Mouse (Mus musculus): ENCODE results near the gene Mast3. TPM values are rescaled to one million over a fixed set of nuclear protein-coding genes. Genes with fewer than 3 reads are reported as not detected.

Gene Mast3
- polyA plus RNA-seq, 1 experiment from 2014 or later: 9.8 TPM

DNA sequence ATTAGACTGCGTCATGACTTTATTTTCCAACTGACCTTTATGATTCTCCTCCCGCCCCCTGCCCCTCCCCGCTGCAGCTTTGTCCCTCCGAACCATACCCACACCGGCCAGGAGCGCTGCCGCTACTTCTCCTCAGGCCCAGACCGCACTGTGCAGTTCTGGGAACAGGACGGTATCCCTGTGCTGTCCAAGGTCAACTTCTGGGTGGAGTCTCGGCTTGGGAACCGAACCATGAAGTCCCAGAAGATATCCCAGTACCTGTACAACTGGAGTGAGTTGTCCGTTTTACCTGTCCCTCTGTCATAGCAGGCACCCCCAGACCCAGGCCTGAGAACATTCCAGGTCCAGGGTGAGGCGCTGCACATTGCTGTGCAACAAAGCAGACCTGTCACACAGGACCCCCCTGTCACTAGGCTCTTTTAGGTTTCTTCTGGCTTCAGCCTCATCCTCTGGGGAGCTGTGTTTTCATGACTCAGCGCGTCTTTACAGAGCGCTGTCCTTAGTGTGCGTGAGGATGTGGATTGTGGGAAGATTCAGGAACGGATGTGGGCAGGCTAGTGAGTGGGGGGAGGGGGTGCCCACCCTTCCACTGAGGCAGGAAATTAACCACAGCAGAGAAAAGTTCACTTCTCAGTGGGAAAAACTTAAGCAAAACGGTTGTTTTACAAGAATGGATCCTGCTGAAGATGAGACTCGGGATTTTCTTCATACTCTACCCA lies 6.3 kb upstream of the Mast3 start:
- no peak overlapping the region for H3K27ac ChIP-seq (replicated peaks)
- H3K27me3 ChIP-seq (ENCODE audit: low read depth, poor library complexity, severe bottlenecking): peaks cover 83% of the 10 kb centered on the region
- no peak for DNase-seq (ENCODE audit: low spot score)
- no peaks in the 10 kb centered on the region for H3K9me3 ChIP-seq (replicated peaks)
- no peak overlapping the region for H3K4me3 ChIP-seq
- no peaks in the 10 kb centered on the region for H3K36me3 ChIP-seq
- WGBS: 76% methylated on average over 20 of the region's 20 CpGs
- peaks cover 16% of the 10 kb centered on the region; the same call in 1 of the 2 replicates for H3K4me1 ChIP-seq

GRCm38 (mm10) chr8:70808955-70809701 lies 4.3 kb upstream of the Mast3 start:
- H3K9me3 ChIP-seq (replicated peaks): no peaks in the 10 kb centered on the region
- H3K36me3 ChIP-seq: no peaks in the 10 kb centered on the region
- 81% methylated on average over 8 of the region's 8 CpGs for WGBS
- DNase-seq (ENCODE audit: low spot score): no peak
- H3K27me3 ChIP-seq (ENCODE audit: low read depth, poor library complexity, severe bottlenecking): peaks cover 83% of the 10 kb centered on the region
- H3K4me3 ChIP-seq: no peak overlapping the region
- 0 out of 2 replicates have a peak overlapping the region, but pooled peaks have one; percentile 33 for H3K27ac ChIP-seq (replicated peaks)
- peaks cover 24% of the 10 kb centered on the region for H3K4me1 ChIP-seq

DNA sequence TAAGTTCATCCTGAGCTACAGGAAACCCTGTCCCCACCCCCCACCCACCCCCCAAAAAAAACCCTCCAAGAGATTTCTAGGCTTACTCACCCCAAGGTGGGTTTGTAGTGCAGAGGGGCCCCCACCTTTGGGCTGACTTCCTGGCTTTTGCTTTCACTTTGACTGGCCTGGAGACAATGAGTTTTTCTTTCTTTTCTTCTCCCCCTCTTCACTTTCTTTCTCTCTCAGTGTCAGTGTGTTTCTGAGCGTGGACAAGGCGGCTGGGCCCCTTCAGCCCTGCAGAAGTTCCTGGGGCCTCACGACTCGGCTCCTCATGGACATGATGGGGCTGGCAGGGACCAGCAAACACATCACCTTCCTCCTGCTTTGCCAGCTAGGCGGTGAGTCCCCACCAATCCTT lies 3.4 kb upstream of the Mast3 start, which contains the start of gene Il12rb1:
TSS of gene Il12rb1 (plus strand) at position 211 of the 400 bp plus-strand sequence.
- Histone ChIP-seq H3K9me3 (replicated peaks) (no peaks in the 10 kb centered on the region), H3K36me3 (no peaks in the 10 kb centered on the region), H3K4me3 (no peak within 1 kb of the TSS), H3K4me1 (peaks cover 31% of the 10 kb centered on the region), H3K27me3 (ENCODE audit: low read depth, poor library complexity, severe bottlenecking) (peaks cover 83% of the 10 kb centered on the region), H3K27ac (replicated peaks) (0 out of 2 replicates have a peak within 1 kb of the TSS, but pooled peaks have one; percentile 33)
- 75% methylated on average over 5 of the region's 5 CpGs for WGBS
- no peak for DNase-seq (ENCODE audit: low spot score)

GRCm38 (mm10) chr8:70807304-70807703 lies 2.5 kb upstream of the Mast3 start:
- H3K36me3 ChIP-seq: no peaks in the 10 kb centered on the region
- peaks cover 31% of the 10 kb centered on the region for H3K4me1 ChIP-seq
- no peak overlapping the region for H3K27ac ChIP-seq (replicated peaks)
- H3K9me3 ChIP-seq (replicated peaks): no peaks in the 10 kb centered on the region
- H3K27me3 ChIP-seq (ENCODE audit: low read depth, poor library complexity, severe bottlenecking): peaks cover 83% of the 10 kb centered on the region
- 42% methylated on average over 1 of the region's 1 CpGs for WGBS
- no peak for DNase-seq (ENCODE audit: low spot score)
- H3K4me3 ChIP-seq: no peak overlapping the region

DNA sequence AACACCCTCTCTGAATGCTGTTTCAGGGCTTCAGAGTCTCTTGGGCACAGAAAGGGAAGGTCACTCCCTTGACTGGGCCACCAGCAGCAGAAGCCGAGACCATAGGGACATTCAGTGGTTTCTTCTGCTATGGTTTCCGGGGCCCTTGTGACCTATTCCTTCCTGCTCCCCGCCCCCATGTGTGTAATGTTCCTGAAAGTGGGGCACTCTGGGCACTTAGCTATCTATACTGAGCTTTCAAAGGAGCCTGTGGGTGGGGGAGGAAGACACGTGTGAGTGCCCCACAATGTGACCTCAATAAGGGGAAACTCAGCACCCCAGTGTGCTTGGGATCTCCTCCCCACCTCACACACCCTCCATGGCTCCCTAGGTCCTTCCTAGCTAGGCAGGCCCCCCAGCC lies 1.7 kb upstream of the Mast3 start:
- H3K4me1 ChIP-seq: peaks cover 31% of the 10 kb centered on the region
- no peak overlapping the region for H3K27ac ChIP-seq (replicated peaks)
- no peaks in the 10 kb centered on the region for H3K9me3 ChIP-seq (replicated peaks)
- no peaks in the 10 kb centered on the region for H3K36me3 ChIP-seq
- peaks cover 90% of the 10 kb centered on the region for H3K27me3 ChIP-seq (ENCODE audit: low read depth, poor library complexity, severe bottlenecking)
- 78% methylated on average over 4 of the region's 4 CpGs for WGBS
- H3K4me3 ChIP-seq: no peak overlapping the region
- no peak for DNase-seq (ENCODE audit: low spot score)

DNA sequence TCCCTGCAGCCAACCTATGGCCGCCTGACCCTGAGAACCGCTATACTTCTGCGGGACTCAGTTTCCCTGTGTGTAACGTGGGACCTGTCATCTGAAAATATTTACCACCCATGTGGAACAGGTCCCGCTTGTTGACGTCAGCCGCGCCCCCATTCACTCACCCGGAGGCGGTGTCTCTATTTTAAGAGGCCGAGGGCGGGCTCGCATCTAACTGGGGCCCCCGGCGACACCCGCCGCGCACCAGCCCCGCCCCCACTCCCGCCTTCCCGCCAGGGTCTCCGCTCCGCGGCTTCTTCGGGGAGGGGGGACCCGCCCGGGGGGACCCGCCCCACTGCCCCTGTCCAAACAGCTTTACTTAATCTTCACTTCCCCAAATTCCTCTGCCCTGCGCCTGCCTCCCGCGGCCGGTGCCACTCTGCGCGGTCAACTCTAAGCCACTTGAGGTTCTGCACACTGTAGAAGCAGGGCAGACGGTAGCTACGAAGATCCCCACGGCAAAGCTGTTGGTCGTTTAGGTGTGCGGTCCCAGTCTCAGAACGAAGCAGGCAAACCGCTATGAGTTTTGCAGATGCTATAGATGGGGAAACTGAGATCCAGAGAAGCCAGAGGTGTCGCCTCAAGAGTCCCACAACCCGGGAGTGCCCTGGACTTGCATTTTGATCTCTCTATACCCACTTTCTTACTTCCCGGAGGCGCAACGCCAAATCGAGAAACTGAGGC lies 933 bp downstream of the Mast3 start:
- peaks cover 95% of the 10 kb centered on the region for H3K27me3 ChIP-seq (ENCODE audit: low read depth, poor library complexity, severe bottlenecking)
- peak; percentile 45 for DNase-seq (ENCODE audit: low spot score)
- peak overlapping the region; percentile 57; the same call in 1 of the 2 replicates for H3K27ac ChIP-seq (replicated peaks)
- H3K4me1 ChIP-seq: peaks cover 27% of the 10 kb centered on the region
- H3K36me3 ChIP-seq: no peaks in the 10 kb centered on the region
- no peaks in the 10 kb centered on the region for H3K9me3 ChIP-seq (replicated peaks)
- peak overlapping the region; percentile 65 for H3K4me3 ChIP-seq
- 2% methylated on average over 46 of the region's 47 CpGs for WGBS

DNA sequence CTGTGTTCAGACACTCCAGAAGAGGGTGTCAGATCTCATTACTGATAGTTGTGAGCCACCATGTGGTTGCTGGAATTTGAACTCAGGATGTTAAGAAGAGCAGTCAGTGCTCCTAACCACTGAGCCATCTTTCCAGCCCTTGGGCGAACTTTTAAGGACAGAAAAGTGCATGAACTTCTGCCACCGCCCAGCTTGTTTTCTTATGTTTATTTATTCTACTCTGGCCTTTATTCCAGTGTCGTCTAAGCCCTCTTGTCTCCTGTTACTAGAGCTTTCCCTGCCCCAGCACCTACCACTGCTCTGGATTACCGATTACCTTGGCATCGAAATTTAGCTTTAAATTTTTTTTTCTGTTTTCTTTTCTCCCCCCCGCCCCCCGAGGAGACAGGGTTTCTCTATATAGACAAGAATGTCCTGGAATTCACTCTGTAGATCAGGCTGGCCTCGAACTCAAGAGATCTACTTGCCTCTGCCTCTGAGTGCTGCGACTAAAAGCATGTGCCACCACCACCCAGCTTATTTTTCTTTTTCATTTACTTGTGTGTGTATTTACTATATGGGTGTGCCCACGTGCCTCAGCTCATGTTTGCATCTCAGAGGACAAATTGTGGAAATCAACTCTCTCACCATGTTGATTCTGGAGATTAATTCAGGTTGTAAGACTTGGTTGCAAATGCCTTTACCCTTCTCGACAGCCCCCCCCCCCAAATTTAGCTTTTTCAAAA lies 1.9 kb downstream of the Mast3 start:
- no peak overlapping the region for H3K27ac ChIP-seq (replicated peaks)
- H3K4me1 ChIP-seq: peaks cover 31% of the 10 kb centered on the region
- WGBS: 67% methylated on average over 11 of the region's 11 CpGs
- H3K9me3 ChIP-seq (replicated peaks): no peaks in the 10 kb centered on the region
- H3K27me3 ChIP-seq (ENCODE audit: low read depth, poor library complexity, severe bottlenecking): peaks cover 100% of the 10 kb centered on the region
- no peak overlapping the region for H3K4me3 ChIP-seq
- no peaks in the 10 kb centered on the region for H3K36me3 ChIP-seq
- DNase-seq (ENCODE audit: low spot score): no peak

- Histone ChIP-seq H3K4me3 (no peak overlapping the region), H3K27ac (replicated peaks) (no peak overlapping the region), H3K4me1 (peaks cover 42% of the 10 kb centered on the region), H3K27me3 (ENCODE audit: low read depth, poor library complexity, severe bottlenecking) (peaks cover 94% of the 10 kb centered on the region), H3K36me3 (no peaks in the 10 kb centered on the region), H3K9me3 (replicated peaks) (no peaks in the 10 kb centered on the region)
- no peak for DNase-seq (ENCODE audit: low spot score)
- WGBS: 89% methylated on average over 1 of the region's 1 CpGs
Observed at GRCm38 (mm10) chr8:70801830-70802229, 3.0 kb downstream of the Mast3 start.

DNA sequence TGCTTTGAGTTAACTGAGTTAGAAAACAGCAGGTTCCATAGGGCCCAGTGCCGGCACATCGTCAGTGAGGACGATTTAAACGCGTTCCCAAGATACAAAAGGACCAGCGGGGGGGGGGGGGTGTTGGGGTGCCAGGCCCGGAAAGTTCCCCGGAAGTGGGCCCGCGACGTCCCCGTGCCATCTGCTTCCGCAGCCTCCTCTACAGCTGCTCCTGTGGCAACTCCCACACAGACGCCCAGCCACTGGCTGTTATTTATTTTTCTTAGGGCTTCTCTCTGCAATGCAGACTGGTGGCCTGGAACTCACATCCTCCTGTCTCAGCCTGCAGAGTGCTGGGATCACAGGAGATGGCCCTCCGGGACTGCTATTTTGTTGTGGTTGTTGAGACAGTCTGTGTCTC lies 3.7 kb downstream of the Mast3 start:
- no peak overlapping the region for H3K27ac ChIP-seq (replicated peaks)
- H3K4me3 ChIP-seq: no peak overlapping the region
- peaks cover 49% of the 10 kb centered on the region for H3K4me1 ChIP-seq
- H3K27me3 ChIP-seq (ENCODE audit: low read depth, poor library complexity, severe bottlenecking): peaks cover 94% of the 10 kb centered on the region
- DNase-seq (ENCODE audit: low spot score): no peak
- WGBS: 45% methylated on average over 15 of the region's 15 CpGs
- no peaks in the 10 kb centered on the region for H3K36me3 ChIP-seq
- H3K9me3 ChIP-seq (replicated peaks): no peaks in the 10 kb centered on the region

- WGBS: 52% methylated on average over 10 of the region's 10 CpGs
- Histone ChIP-seq H3K4me3 (no peak overlapping the region), H3K9me3 (replicated peaks) (no peaks in the 10 kb centered on the region), H3K27me3 (ENCODE audit: low read depth, poor library complexity, severe bottlenecking) (peaks cover 94% of the 10 kb centered on the region), H3K27ac (replicated peaks) (no peak overlapping the region), H3K36me3 (no peaks in the 10 kb centered on the region), H3K4me1 (peaks cover 54% of the 10 kb centered on the region)
- DNase-seq (ENCODE audit: low spot score): no peak
Observed at GRCm38 (mm10) chr8:70800648-70801047, 4.2 kb downstream of the Mast3 start.

DNA sequence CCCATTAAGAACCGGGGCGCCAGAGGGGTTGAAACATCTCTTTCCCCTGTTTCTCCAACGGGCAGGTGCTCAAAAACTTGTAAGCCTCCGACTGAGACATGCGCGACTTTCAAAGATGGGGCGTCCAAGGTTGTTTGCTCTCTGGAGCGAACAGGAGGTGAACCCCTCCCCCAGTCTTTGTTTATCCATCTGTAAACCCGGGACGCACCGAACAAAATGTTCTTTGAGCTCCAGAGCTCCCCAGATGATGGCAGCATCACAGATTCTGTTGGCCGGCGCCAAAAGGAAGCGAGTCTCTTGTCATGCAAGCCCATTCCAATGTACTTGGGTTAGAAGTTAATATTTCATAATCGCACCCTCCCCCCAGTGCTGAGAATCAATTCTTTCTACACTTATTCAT lies 6.6 kb downstream of the Mast3 start:
- Histone ChIP-seq H3K27ac (replicated peaks) (no peak overlapping the region), H3K36me3 (no peaks in the 10 kb centered on the region), H3K4me3 (peak overlapping the region; percentile 69), H3K9me3 (replicated peaks) (no peaks in the 10 kb centered on the region), H3K27me3 (ENCODE audit: low read depth, poor library complexity, severe bottlenecking) (peaks cover 94% of the 10 kb centered on the region), H3K4me1 (peaks cover 43% of the 10 kb centered on the region)
- DNase-seq (ENCODE audit: low spot score): no peak
- 17% methylated on average over 15 of the region's 15 CpGs for WGBS
